Mouse (Mus musculus) intestine, embryonic 14.5 days (tissue): ENCODE data around the gene Odaph. TPM values are rescaled to one million over a fixed set of nuclear protein-coding genes. Genes with fewer than 3 reads are reported as not detected.
A peak's percentile ranks its signal among the peaks of the same experiment; 100 is the strongest.

Experiments used
- ATAC-seq: fragments of 200-750 bp; cut with Nextera tagmentation; replicated peaks from 2 replicates; pipeline ENCODE4 v1.8.0; 2017; ENCODE audit warnings: low read depth, moderate number of reproducible peaks, moderate TSS enrichment, moderate library complexity; ENCODE audit not compliant: low FRiP score, low TSS enrichment
- DNase-seq: peaks from one replicate; pipeline ENCODE4 v3.0.0-alpha.2; 2018; ENCODE audit warnings: low spot score
- H3K27ac ChIP-seq: fragments of 300-500 bp; sonication (generic); 2 replicates; pipeline ENCODE4 v1.5.1; 2014; ENCODE audit warnings: low read depth, mild to moderate bottlenecking, control low read depth
- H3K27me3 ChIP-seq: fragments of 300-500 bp; sonication (generic); replicated peaks from 2 replicates; pipeline ENCODE4 v1.6.1; 2014; ENCODE audit warnings: low read length, control low read depth; ENCODE audit not compliant: control insufficient read depth, insufficient read depth
- H3K36me3 ChIP-seq: fragments of 300-500 bp; sonication (generic); 2 replicates; pipeline ENCODE4 v1.6.1; 2014; ENCODE audit warnings: low read length, control low read depth; ENCODE audit not compliant: control insufficient read depth, insufficient read depth
- H3K4me1 ChIP-seq: fragments of 300-500 bp; sonication (generic); replicated peaks from 2 replicates; pipeline ENCODE4 v1.6.1; 2014; ENCODE audit warnings: low read length, control low read depth, mixed read lengths; ENCODE audit not compliant: control insufficient read depth, insufficient read depth
- H3K4me2 ChIP-seq: fragments of 300-500 bp; sonication (generic); 2 replicates; pipeline ENCODE4 v1.6.1; 2014; ENCODE audit warnings: low read length
- H3K4me3 ChIP-seq: fragments of 300-500 bp; sonication (generic); 2 replicates; pipeline ENCODE4 v1.5.1; 2014; ENCODE audit warnings: low read depth, low read length, control low read depth, mixed read lengths
- H3K9ac ChIP-seq: fragments of 300-500 bp; sonication (generic); 2 replicates; pipeline ENCODE4 v1.6.1; 2014; ENCODE audit warnings: mild to moderate bottlenecking, low read length
- H3K9me3 ChIP-seq: fragments of 300-500 bp; sonication (generic); 2 replicates; pipeline ENCODE4 v1.6.1; 2016; ENCODE audit warnings: low read length, control low read depth; ENCODE audit not compliant: control insufficient read depth
- WGBS: fragments of 180-500 bp; shearing (Covaris S2); extraction: QIAGEN DNeasy Blood & Tissue Kit; methylation state at CpG from one replicate; pipeline ENCODE4 v1.1.7; 2014; 5-methylcytosine and 5-hydroxymethylcytosine counted together
- polyA plus RNA-seq: library from polyadenylated mRNA; unstranded; fragments of >200 nt; fragmentation: Nextera tagmentation; extraction: Ambion mirVana; gene quantifications from 2 replicates; pipeline ENCODE4 v1.2.1, GENCODE M21; 2014

Odaph gene
- polyA plus RNA-seq, 1 experiment from 2014 or later = not detected

DNA sequence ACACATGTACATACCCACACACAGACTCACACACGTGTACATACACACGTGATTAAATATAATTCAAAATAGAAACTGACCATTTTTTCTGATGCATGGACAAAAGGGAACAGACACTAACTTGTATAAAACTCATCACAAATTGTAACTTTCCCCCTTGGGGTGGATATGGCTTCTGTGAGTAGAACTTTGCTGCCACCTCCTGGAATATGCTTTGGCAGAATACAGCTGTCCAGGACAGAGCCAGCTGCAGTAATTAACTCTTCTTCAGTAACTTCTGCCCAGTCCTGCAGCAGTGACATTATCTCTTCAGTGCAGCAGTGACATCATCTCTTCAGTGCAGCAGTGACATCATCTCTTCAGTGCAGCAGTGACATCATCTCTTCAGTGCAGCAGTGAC is 15.7 kb downstream of the Odaph start:
- Histone ChIP-seq H3K4me1 (no peaks in the 10 kb centered on the region), H3K36me3 (no peaks in the 10 kb centered on the region), H3K9ac (no peak overlapping the region), H3K27me3 (no peaks in the 10 kb centered on the region), H3K4me3 (no peak overlapping the region), H3K27ac (no peak overlapping the region), H3K9me3 (no peaks in the 10 kb centered on the region), H3K4me2 (no peak overlapping the region)
- DNase-seq (peak; percentile 53), ATAC-seq (no peak)
- 65% methylated on average over 2 of the region's 2 CpGs for WGBS

DNA sequence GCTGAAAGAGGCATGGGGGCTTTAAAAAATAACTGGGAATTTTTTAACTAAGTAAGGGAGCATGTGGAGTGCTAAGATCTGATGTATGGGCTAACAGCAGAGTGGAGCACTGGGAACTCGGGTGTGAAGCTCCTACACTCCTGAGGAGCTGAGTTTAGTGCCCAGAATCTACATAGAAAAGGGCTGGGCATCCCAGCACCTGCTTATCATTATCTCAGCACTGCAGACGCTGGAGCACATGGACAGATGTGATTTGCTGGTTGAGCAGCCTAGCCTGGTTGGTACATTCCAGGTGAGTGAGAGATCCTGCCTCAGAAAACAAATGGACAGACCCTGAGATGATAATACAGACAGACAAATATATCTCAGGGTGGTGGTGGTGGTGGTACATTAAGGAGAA is 22.6 kb downstream of the Odaph start:
- WGBS = 43% methylated on average over 2 of the region's 2 CpGs
- Histone ChIP-seq H3K4me1 (no peaks in the 10 kb centered on the region), H3K27me3 (no peaks in the 10 kb centered on the region), H3K9ac (no peak overlapping the region), H3K9me3 (no peaks in the 10 kb centered on the region), H3K27ac (no peak overlapping the region), H3K4me3 (no peak overlapping the region), H3K36me3 (no peaks in the 10 kb centered on the region), H3K4me2 (no peak overlapping the region)
- DNase-seq = no peak
- ATAC-seq = no peak

DNA sequence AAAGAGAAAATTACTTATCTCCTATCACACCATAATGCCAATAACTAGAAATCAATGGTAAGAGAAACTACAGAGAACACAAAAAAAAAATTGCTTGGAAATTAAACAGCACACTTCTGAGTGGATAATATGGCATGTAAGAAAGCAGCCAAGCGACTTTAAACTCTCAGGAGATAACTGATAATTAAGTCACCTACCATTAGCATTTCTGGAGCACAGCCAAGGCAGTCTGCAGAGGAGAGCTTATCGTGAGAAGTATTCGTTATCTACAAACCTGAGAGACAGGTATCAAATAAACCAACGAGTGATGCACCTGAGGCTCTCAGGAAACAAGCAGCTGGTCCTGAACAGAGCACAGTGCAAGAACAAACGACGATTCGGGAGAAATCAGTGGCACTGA is 24.5 kb downstream of the Odaph start:
- H3K27ac ChIP-seq = no peak overlapping the region

DNA sequence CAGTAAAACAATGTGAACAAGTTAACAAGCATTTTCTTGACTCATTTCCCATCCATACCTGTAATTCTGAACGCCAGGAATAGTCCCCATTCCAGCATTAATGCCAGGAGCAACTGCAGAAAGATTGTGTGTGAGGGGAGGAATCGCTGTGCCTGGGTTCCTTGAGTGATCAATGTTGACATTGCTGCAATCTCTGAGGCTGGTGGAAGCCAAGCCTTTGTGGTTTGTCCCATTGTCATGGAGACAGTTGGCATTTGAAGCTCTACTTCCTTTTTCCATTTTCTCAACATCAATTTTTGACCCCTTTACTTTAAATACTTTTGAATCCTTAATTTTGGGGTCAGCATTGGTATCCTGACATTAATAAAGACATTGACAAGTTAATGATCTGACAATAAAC is 32.7 kb downstream of the Odaph start:
- WGBS = 57% methylated on average over 2 of the region's 2 CpGs
- H3K4me2 ChIP-seq = no peak overlapping the region
- no peak overlapping the region for H3K27ac ChIP-seq
- DNase-seq (no peak), ATAC-seq (no peak)
- H3K36me3 ChIP-seq = no peaks in the 10 kb centered on the region
- H3K27me3 ChIP-seq = no peaks in the 10 kb centered on the region
- H3K4me1 ChIP-seq = no peaks in the 10 kb centered on the region
- H3K4me3 ChIP-seq = no peak overlapping the region
- H3K9ac ChIP-seq = no peak overlapping the region
- no peaks in the 10 kb centered on the region for H3K9me3 ChIP-seq

More for the DNA sequence above, 24.5 kb downstream of the Odaph start:
- Histone ChIP-seq H3K27me3 (no peaks in the 10 kb centered on the region), H3K4me3 (no peak overlapping the region), H3K4me1 (no peaks in the 10 kb centered on the region), H3K9me3 (no peaks in the 10 kb centered on the region), H3K4me2 (no peak overlapping the region), H3K9ac (no peak overlapping the region), H3K36me3 (no peaks in the 10 kb centered on the region)
- WGBS = 59% methylated on average over 7 of the region's 7 CpGs
- ATAC-seq = no peak
- DNase-seq = no peak

DNA sequence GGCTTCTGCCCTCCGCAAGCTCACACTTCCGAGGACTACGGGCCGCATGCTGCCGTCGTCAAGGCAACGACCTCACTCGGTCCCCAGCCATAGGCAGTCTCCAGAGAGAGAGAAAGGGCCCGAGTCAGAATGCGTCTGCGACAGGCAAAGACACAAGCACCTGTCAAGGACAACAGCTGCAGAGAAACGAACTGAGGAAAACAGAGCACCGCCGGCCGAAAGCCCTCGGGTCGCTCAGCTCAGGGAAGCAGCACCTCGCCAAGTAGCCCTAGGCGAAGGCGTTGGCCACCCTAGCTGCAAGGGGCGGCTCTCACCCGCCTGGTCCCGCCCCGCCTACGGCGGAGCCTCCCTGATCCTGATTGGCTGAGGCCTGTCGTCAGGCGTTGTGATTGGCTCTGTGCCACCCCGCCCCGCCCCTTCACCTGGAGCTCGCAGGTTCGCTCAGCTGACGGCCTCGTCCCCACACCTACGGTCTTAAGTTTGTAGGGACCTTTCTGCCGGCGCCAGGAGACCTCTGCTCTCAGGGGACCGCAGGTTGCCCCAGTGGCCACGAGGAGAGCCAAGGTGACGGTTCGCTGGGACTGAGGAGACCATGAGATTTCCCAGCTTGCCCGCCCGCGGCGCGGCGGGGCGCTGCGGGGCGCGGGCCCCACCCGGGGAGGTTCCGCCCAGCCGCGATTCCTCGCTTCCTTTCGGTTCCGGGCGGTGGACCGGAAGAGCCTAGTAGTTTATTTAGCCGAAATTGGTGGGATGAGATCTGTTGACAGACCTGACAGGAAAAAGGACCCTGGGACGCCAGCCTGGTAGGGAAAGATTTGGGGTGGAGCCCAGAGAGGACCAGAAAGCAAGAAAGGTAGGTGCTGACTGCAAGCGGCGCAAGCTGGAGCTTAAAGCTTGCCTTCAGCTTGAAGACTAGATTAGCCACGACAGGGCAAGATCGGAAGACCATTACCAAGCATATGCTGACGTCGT is 55.4 kb downstream of the Odaph start:
- ATAC-seq (peak; percentile 100), DNase-seq (peak; percentile 95)
- peak overlapping the region; percentile 52 for H3K9ac ChIP-seq
- peaks cover 7% of the 10 kb centered on the region; the same call in 1 of the 2 replicates for H3K27me3 ChIP-seq
- H3K27ac ChIP-seq = peak overlapping the region; percentile 38; the same call in 1 of the 2 replicates
- under 1% methylated on average over 68 of the region's 68 CpGs for WGBS
- H3K9me3 ChIP-seq = no peaks in the 10 kb centered on the region
- peaks cover 9% of the 10 kb centered on the region for H3K4me1 ChIP-seq
- H3K4me3 ChIP-seq = peak overlapping the region; percentile 74
- peak overlapping the region; percentile 93 for H3K4me2 ChIP-seq
- H3K36me3 ChIP-seq = no peaks in the 10 kb centered on the region

DNA sequence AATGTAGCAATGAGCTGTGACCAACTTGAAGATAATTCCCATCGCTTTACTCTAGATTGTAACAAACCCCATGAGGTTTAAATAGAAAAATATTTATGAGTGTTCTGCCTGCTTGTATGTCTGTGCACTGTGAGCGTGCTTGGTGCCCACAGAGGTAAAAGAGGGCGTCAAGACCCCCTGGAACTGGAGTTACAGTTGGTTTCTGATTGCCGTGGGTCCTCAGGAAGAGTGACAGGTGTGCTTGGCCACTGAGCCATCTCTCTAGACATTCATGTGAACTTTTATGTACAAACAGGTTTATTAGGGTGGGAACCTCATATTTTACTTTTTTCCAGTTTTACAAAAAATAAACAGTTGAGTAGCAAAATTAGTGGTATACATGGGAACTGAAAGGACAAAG is 56.5 kb downstream of the Odaph start, which contains the start of gene Cdkl2:
Cdkl2 (minus strand) TSS at position 101 of the 400 bp plus-strand sequence.
- no peaks in the 10 kb centered on the region for H3K36me3 ChIP-seq
- peaks cover 9% of the 10 kb centered on the region for H3K4me1 ChIP-seq
- peak within 1 kb of the TSS; percentile 52 for H3K9ac ChIP-seq
- ATAC-seq (no peak), DNase-seq (no peak)
- 74% methylated on average over 4 of the region's 4 CpGs for WGBS
- no peaks in the 10 kb centered on the region for H3K9me3 ChIP-seq
- H3K27ac ChIP-seq = peak within 1 kb of the TSS; percentile 38; the same call in 1 of the 2 replicates
- peak within 1 kb of the TSS; percentile 74 for H3K4me3 ChIP-seq
- peak within 1 kb of the TSS; percentile 93 for H3K4me2 ChIP-seq
- peaks cover 7% of the 10 kb centered on the region; the same call in 1 of the 2 replicates for H3K27me3 ChIP-seq

Other genes with a start within 250 kb of the Odaph start
- gene Rchy1, start 24.4 kb upstream of the Odaph start, polyA plus RNA-seq = 51.3 and 52.3 TPM in 2 replicates
- gene Cdkl2, start 56.4 kb downstream of the Odaph start, polyA plus RNA-seq = 2.5 and 2.6 TPM in 2 replicates
- gene G3bp2, start 96.2 kb downstream of the Odaph start, polyA plus RNA-seq = 192 and 202 TPM in 2 replicates
- gene Uso1, start 150.5 kb downstream of the Odaph start, polyA plus RNA-seq = 30.8 and 31.5 TPM in 2 replicates
- not detected in 2 replicates for gene U90926, start 227.9 kb downstream of the Odaph start, polyA plus RNA-seq